Mouse (Mus musculus) C3H10T1/2 (cell line): ENCODE data around the gene Cyp2a4. TPM values are rescaled to one million over a fixed set of nuclear protein-coding genes. Genes with fewer than 3 reads are reported as not detected.

Experiments
- polyA plus RNA-seq, 2 experiments: library from polyadenylated mRNA; unstranded; fragments of >200 nt; fragmentation: generic; extraction: Trizol; gene quantifications; one replicate each; pipeline ENCODE4 v1.2.1; 2012; ENCODE audit warnings: missing spikeins in 2 of 2

Gene Cyp2a4
- polyA plus RNA-seq: not detected

GRCm38 (mm10) chr7:26306926-26307325 is at the start of gene Cyp2a4:
TSS of gene Cyp2a4 (plus strand) at chr7:26307169.

DNA sequence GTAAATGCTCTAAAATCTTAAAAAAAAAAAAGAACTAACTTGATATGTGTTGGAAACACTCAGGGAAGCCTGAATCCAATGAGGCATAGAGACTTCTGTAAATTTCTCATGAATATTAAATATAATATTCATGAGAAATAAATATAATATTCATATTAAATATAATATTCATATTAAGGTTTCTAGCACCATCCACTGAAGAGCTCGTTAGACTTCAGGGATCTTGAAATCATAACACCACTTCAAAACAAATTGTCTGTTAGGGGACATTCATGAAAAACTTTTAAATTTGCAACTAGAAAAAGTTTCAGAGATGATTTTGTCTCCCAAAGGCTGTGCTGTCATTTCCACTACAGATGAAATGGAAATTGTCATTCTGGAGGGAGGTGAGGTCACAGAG is 46.9 kb upstream of the Cyp2a4 start, which contains the start of gene Vmn1r184:
Vmn1r184 (plus strand) TSS at position 301 of the 400 bp plus-strand sequence.

Other genes with a start within 250 kb of the Cyp2a4 start
- gene Cyp2b13, start 245.7 kb upstream of the Cyp2a4 start, polyA plus RNA-seq: under 1 TPM; 0.02 to 0.09 TPM
- not detected for gene Cyp2b9, start 133.8 kb upstream of the Cyp2a4 start, polyA plus RNA-seq
- gene Vmn1r184, start 46.8 kb upstream of the Cyp2a4 start, polyA plus RNA-seq: not detected
- gene Nlrp9c, start 96.5 kb downstream of the Cyp2a4 start, polyA plus RNA-seq: not detected
- not detected for gene Nlrp4a, start 127.9 kb downstream of the Cyp2a4 start, polyA plus RNA-seq
- gene Nlrp9a, start 227.9 kb downstream of the Cyp2a4 start, polyA plus RNA-seq: not detected